Mouse (Mus musculus) limb, embryonic 15.5 days (tissue): ENCODE measurements around the gene Rps29. TPM values are rescaled to one million over a fixed set of nuclear protein-coding genes. Genes with fewer than 3 reads are reported as not detected.
"Not testable (repeated sequence)": the region's sequence is repeated elsewhere in the genome, so short reads cannot be mapped to it uniquely, and the experiment has no call there.

Experiments
- ATAC-seq: fragments of 200-750 bp; cut with Nextera tagmentation; 2 replicates; pipeline ENCODE4 v1.8.0; 2017; ENCODE audit warnings: low read depth, moderate TSS enrichment; ENCODE audit not compliant: insufficient number of reproducible peaks, low FRiP score, low TSS enrichment
- H3K27ac ChIP-seq: fragments of 300-500 bp; sonication (generic); 2 replicates; pipeline ENCODE4 v1.5.1; 2015; ENCODE audit warnings: moderate library complexity, mild to moderate bottlenecking, inconsistent platforms
- H3K27me3 ChIP-seq: fragments of 300-500 bp; sonication (generic); 2 replicates; pipeline ENCODE4 v1.6.1; 2015; ENCODE audit warnings: inconsistent platforms
- H3K36me3 ChIP-seq: fragments of 300-500 bp; sonication (generic); 2 replicates; pipeline ENCODE4 v1.6.1; 2015; ENCODE audit warnings: inconsistent platforms
- H3K4me1 ChIP-seq: fragments of 300-500 bp; sonication (generic); 2 replicates; pipeline ENCODE4 v1.6.1; 2015; ENCODE audit warnings: inconsistent platforms
- H3K4me2 ChIP-seq: fragments of 300-500 bp; sonication (generic); 2 replicates; pipeline ENCODE4 v1.6.1; 2015; ENCODE audit warnings: mild to moderate bottlenecking, inconsistent platforms
- H3K4me3 ChIP-seq: fragments of 300-500 bp; sonication (generic); 2 replicates; pipeline ENCODE4 v1.5.1; 2015; ENCODE audit warnings: mild to moderate bottlenecking, inconsistent platforms
- H3K9ac ChIP-seq: fragments of 300-500 bp; sonication (generic); 2 replicates; pipeline ENCODE4 v1.6.1; 2015; ENCODE audit warnings: inconsistent platforms
- H3K9me3 ChIP-seq: fragments of 300-500 bp; sonication (generic); 2 replicates; pipeline ENCODE4 v1.6.1; 2016; ENCODE audit warnings: inconsistent platforms
- WGBS: fragments of 180-500 bp; shearing (Covaris S2); methylation state at CpG from one replicate; pipeline ENCODE4 v1.1.7; 2015; 5-methylcytosine and 5-hydroxymethylcytosine counted together
- polyA plus RNA-seq: library from polyadenylated mRNA; unstranded; fragments of >200 nt; fragmentation: Nextera tagmentation; extraction: Ambion mirVana; gene quantifications from 2 replicates; pipeline ENCODE4 v1.2.1, GENCODE M21; 2015

The Rps29 gene
- 1,239 and 1,758 TPM in 2 replicates for polyA plus RNA-seq

DNA sequence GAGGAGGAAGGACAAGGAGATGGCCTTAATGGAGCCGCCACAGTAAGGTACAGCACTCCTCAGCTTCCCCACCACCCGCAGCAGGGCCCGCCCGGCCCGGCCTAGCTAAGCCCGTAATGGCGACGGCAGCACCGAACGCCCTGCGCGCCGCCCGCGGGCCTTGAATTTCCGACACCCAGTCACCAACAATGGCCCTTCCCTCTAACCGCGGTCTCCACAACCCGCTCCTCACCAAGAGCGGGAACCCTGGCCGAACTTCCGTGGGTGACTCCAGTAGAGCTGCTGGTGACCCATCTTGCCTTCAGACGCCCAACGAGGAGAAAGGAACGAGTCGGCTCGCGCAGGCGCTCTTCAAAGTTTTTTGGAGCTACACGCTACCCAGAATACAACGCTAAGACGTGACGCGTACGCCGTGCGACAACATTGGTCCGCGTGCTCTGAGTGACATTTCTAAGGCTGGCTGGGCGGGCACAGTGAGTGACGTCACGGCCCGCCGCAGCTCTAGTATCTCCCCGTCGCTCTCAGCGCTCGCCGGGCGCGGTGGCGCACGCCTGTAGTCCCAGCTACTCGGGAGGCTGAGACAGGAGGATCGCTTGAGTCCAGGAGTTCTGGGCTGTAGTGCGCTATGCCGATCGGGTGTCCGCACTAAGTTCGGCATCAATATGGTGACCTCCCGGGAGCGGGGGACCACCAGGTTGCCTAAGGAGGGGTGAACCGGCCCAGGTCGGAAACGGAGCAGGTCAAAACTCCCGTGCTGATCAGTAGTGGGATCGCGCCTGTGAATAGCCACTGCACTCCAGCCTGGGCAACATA, at the start of gene Rps29:
Gene Rps29, minus strand, starts transcription at position 422 of the 813 bp plus-strand sequence.
- peak within 1 kb of the TSS; percentile 55 for H3K4me2 ChIP-seq
- peak within 1 kb of the TSS; percentile 95 for H3K27ac ChIP-seq
- not testable (repeated sequence) for H3K27me3 ChIP-seq, H3K4me1 ChIP-seq, H3K9me3 ChIP-seq
- H3K36me3 ChIP-seq, result peaks cover 17% of the 10 kb centered on the region
- peak; percentile 98 for ATAC-seq
- peak within 1 kb of the TSS; percentile 72 for H3K9ac ChIP-seq
- WGBS, result under 1% methylated on average over 62 of the region's 68 CpGs
- peak within 1 kb of the TSS; percentile 66 for H3K4me3 ChIP-seq

GRCm38 (mm10) chr12:69208520-69208919, 49.5 kb upstream of the Rps29 start:
- Histone ChIP-seq H3K4me1 (no peaks in the 10 kb centered on the region), H3K27ac (no peak overlapping the region), H3K27me3 (no peaks in the 10 kb centered on the region), H3K9ac (no peak overlapping the region), H3K9me3 (no peaks in the 10 kb centered on the region), H3K36me3 (peaks cover 57% of the 10 kb centered on the region), H3K4me3 (no peak overlapping the region), H3K4me2 (no peak overlapping the region)
- WGBS, result 97% methylated on average over 2 of the region's 2 CpGs
- ATAC-seq, result no peak

GRCm38 (mm10) chr12:69207926-69208325, 48.9 kb upstream of the Rps29 start:
- no peaks in the 10 kb centered on the region for H3K9me3 ChIP-seq
- H3K36me3 ChIP-seq, result peaks cover 58% of the 10 kb centered on the region
- no peak overlapping the region for H3K4me3 ChIP-seq
- H3K27me3 ChIP-seq, result no peaks in the 10 kb centered on the region
- H3K27ac ChIP-seq, result no peak overlapping the region
- no peak overlapping the region for H3K4me2 ChIP-seq
- H3K9ac ChIP-seq, result no peak overlapping the region
- 95% methylated on average over 7 of the region's 7 CpGs for WGBS
- no peak for ATAC-seq
- no peaks in the 10 kb centered on the region for H3K4me1 ChIP-seq

DNA sequence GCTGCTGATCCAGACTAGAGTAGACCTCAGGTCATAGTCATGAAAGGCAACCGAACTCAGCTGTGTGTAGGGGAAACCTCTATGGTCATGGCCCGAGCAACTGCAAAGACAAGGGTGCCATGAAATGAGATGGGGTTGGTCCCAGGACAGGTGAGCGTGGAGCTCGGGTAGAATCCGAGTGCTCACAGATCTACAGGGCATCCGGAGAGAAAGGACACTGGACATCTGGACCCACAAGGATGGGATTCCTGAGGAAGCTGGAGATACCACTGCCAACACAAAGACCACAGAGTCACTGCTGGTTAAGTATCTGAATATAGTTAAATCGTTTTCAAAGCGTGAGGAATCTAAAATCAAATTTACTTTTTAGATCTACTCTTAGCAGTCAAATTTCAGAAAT, 48.4 kb upstream of the Rps29 start:
- no peaks in the 10 kb centered on the region for H3K27me3 ChIP-seq
- peaks cover 60% of the 10 kb centered on the region for H3K36me3 ChIP-seq
- H3K9me3 ChIP-seq, result no peaks in the 10 kb centered on the region
- 93% methylated on average over 8 of the region's 8 CpGs for WGBS
- no peaks in the 10 kb centered on the region for H3K4me1 ChIP-seq
- H3K4me2 ChIP-seq, result no peak overlapping the region
- H3K9ac ChIP-seq, result no peak overlapping the region
- no peak for ATAC-seq
- H3K27ac ChIP-seq, result no peak overlapping the region
- H3K4me3 ChIP-seq, result no peak overlapping the region

- Histone ChIP-seq H3K27ac (no peak within 1 kb of the TSS), H3K4me1 (no peaks in the 10 kb centered on the region; the same call in 1 of the 2 replicates), H3K36me3 (peaks cover 56% of the 10 kb centered on the region), H3K4me3 (no peak within 1 kb of the TSS), H3K9me3 (no peaks in the 10 kb centered on the region), H3K4me2 (no peak within 1 kb of the TSS), H3K9ac (no peak within 1 kb of the TSS), H3K27me3 (no peaks in the 10 kb centered on the region)
- WGBS, result 88% methylated on average over 16 of the region's 16 CpGs
- ATAC-seq, result no peak
These were observed 45.3 kb upstream of the Rps29 start, which contains the start of gene Gm49384 for GRCm38 (mm10) chr12:69204052-69204833. Gm49384 (minus strand) TSS chr12:69204267.

GRCm38 (mm10) chr12:69198985-69199384, 40.0 kb upstream of the Rps29 start:
- H3K27me3 ChIP-seq, result no peaks in the 10 kb centered on the region
- H3K4me3 ChIP-seq, result no peak overlapping the region
- no peak for ATAC-seq
- H3K9me3 ChIP-seq, result no peaks in the 10 kb centered on the region
- H3K9ac ChIP-seq, result no peak overlapping the region
- no peak overlapping the region for H3K27ac ChIP-seq
- peaks cover 23% of the 10 kb centered on the region for H3K4me1 ChIP-seq
- no peak overlapping the region for H3K4me2 ChIP-seq
- H3K36me3 ChIP-seq, result peaks cover 37% of the 10 kb centered on the region

DNA sequence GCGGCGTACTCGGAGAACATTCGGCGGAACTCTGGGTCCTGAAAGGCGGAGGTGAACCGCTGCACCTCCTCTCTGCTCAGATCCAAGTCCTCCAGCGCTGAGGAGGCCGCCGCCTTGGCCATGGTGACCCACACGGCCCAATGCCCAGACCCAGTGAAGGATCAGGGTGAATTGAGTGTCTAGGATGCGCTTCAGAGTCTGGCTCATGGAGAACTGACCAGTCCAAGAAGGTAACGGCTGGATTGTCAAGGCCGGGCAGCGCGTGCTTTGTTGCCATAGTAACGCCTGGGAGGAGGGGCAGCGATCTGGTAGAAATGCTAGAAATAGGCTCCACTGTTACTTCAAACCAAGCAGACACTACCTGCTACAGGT, 39.2 kb upstream of the Rps29 start, which contains the start of gene Dnaaf2:
Gene Dnaaf2, minus strand, starts transcription at position 266 of the 372 bp plus-strand sequence.
- under 1% methylated on average over 18 of the region's 18 CpGs for WGBS
- no peak; the same call in 1 of the 2 replicates for ATAC-seq

DNA sequence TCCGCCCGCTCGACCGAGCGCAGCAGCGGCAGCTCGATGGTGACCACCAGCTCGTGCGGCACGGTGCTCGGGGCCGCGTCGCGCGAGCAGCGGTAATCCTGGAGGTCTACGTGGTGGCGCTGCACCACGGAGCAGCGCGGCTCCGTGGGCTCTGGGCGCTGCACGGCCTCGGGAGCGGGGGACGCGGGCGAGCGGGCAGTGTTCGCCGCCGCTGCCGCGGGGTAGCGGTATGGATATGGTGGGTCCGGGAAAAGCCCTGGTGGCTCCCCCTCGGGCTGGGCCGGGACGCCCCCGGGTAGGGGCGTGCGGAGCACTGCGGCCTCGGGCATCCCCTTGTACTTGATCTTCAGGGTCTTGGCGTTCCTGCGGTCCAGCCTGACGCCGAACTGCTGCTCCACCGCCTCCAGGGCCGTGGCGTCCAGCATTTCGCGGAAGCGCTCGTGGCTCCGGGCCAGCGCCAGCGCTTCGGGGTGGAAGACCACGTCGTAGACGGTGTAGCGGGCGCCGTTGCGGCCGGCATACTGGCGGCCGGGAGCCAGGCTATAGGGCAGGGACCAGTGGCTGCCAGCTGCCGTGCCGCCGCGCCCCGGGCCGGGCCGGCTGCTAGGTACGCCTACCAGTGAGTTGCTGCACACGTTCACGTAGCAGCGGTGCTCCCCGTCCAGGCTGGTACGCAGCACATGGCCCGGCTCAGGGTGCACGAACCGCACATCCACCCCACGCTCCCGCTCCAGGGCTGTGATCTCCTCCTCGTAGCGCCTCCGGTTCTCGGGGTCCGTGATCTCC, 38.6 kb upstream of the Rps29 start:
- peak; percentile 69 for ATAC-seq
- H3K4me3 ChIP-seq, result peak overlapping the region; percentile 71
- peaks cover 27% of the 10 kb centered on the region for H3K36me3 ChIP-seq
- H3K27me3 ChIP-seq, result no peaks in the 10 kb centered on the region
- no peaks in the 10 kb centered on the region for H3K9me3 ChIP-seq
- H3K4me1 ChIP-seq, result peaks cover 23% of the 10 kb centered on the region
- WGBS, result under 1% methylated on average over 94 of the region's 94 CpGs
- peak overlapping the region; percentile 92 for H3K27ac ChIP-seq
- H3K9ac ChIP-seq, result peak overlapping the region; percentile 87
- peak overlapping the region; percentile 94 for H3K4me2 ChIP-seq

More for the DNA sequence above, 39.2 kb upstream of the Rps29 start, which contains the start of gene Dnaaf2:
- H3K4me2 ChIP-seq, result peak within 1 kb of the TSS; percentile 94
- H3K36me3 ChIP-seq, result peaks cover 33% of the 10 kb centered on the region
- peak within 1 kb of the TSS; percentile 87 for H3K9ac ChIP-seq
- H3K27ac ChIP-seq, result peak within 1 kb of the TSS; percentile 92
- no peaks in the 10 kb centered on the region for H3K9me3 ChIP-seq
- H3K27me3 ChIP-seq, result no peaks in the 10 kb centered on the region
- H3K4me3 ChIP-seq, result peak within 1 kb of the TSS; percentile 71
- H3K4me1 ChIP-seq, result peaks cover 23% of the 10 kb centered on the region

DNA sequence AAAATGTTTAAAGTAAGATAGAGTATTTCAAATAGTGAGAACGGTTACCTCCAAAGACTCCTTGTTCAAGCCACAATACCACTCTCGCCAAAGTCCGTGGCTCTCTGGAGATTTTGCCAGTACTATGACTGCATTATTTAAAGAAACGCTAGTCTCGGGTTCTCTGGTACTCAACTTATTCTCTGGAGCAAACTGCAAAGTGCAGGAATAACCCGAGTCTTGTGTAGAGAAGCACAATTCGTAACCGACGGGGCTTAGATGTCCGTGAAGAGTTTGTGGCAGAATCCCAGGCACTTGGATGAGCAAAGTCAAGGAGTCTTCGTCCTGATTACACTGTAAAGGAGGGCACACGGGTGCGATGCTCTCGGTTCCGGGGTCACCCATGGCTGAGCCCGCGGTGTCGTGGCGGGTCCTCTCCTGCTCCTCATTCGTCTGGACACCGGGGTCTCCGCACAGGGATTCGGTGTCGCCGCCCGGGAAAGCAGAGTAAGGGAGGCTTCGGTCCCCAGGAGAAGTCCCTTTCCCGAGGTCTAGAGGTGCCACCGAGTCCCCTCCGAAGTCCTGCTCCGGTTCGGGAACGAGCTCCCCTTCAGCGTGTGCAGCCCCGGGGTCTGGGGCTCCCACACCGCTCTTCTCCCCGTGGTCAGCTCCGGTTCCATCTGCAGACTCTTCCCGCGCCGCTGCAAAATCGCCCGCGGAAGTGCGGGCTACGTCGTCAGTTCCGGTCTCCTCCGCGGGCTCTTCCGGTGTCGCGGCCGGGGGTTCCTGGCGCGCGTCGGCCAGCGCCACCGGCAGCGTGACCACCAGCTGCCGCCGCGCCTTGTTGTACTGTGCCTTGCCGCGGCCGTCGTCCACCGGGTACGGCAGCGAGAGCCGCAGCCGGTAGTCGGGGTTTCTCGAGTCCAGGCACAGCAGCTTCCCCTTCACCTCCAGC, 37.7 kb upstream of the Rps29 start, which contains the start of gene Gm49383:
Gene Gm49383, minus strand, starts transcription at position 661 of the 934 bp plus-strand sequence.
- under 1% methylated on average over 75 of the region's 75 CpGs for WGBS
- H3K27ac ChIP-seq, result peak within 1 kb of the TSS; percentile 92
- H3K4me2 ChIP-seq, result peak within 1 kb of the TSS; percentile 94
- H3K4me3 ChIP-seq, result peak within 1 kb of the TSS; percentile 71
- peak; percentile 66 for ATAC-seq
- no peaks in the 10 kb centered on the region for H3K9me3 ChIP-seq
- H3K9ac ChIP-seq, result peak within 1 kb of the TSS; percentile 87
- H3K27me3 ChIP-seq, result no peaks in the 10 kb centered on the region
- peaks cover 23% of the 10 kb centered on the region for H3K36me3 ChIP-seq
- peaks cover 23% of the 10 kb centered on the region for H3K4me1 ChIP-seq

DNA sequence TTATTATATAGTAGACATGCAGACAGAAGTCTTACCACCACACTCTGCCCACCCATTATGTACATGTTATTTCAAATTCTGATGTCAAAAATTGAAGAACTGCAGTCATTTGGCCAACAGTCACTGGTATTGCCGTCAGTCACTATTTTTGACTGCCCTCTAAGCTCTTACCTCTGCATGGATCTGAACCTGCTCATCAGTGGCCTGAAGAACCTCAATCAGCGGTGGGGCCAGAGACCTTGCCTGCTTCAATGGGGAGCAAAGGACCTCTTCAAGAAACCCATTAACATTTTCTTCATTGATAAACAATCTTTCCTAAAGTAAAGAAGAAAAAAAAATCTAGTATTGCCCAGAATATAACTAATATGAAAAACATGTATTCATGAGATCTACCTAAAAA, 33.7 kb upstream of the Rps29 start:
- ATAC-seq, result no peak
- H3K9me3 ChIP-seq, result no peaks in the 10 kb centered on the region
- no peaks in the 10 kb centered on the region for H3K27me3 ChIP-seq
- WGBS, result 94% methylated on average over 2 of the region's 2 CpGs
- H3K4me2 ChIP-seq, result no peak overlapping the region
- H3K27ac ChIP-seq, result no peak overlapping the region
- H3K4me3 ChIP-seq, result no peak overlapping the region
- no peak overlapping the region for H3K9ac ChIP-seq
- H3K36me3 ChIP-seq, result peaks cover 31% of the 10 kb centered on the region
- H3K4me1 ChIP-seq, result peaks cover 10% of the 10 kb centered on the region; the same call in 1 of the 2 replicates
